Mouse (Mus musculus) E14TG2a.4 (cell line): ENCODE results near the gene Gm45337.

ENCODE experiments used
- CTCF ChIP-seq: conservative IDR thresholded peaks from 2 replicates; pipeline ENCODE4 v1.5.1; 2014; ENCODE audit warnings: low read length
- POU5F1 ChIP-seq: IDR thresholded peaks from 2 replicates; pipeline ENCODE4 v1.6.1; 2014; ENCODE audit warnings: low read length, borderline replicate concordance

- no peak for TF ChIP-seq CTCF
- TF ChIP-seq POU5F1 = no peak
These were observed 36.6 kb upstream of the Gm45337 start for GRCm38 (mm10) chr7:142181021-142181420.
